Mouse (Mus musculus): ENCODE measurements around the gene Dpysl5.

Dpysl5 gene

GRCm38 (mm10) chr5:30762815-30763510 is 51.6 kb downstream of the Dpysl5 start:
- no peak for DNase-seq (ENCODE audit: extremely low spot score, low read depth, low spot score)

DNA sequence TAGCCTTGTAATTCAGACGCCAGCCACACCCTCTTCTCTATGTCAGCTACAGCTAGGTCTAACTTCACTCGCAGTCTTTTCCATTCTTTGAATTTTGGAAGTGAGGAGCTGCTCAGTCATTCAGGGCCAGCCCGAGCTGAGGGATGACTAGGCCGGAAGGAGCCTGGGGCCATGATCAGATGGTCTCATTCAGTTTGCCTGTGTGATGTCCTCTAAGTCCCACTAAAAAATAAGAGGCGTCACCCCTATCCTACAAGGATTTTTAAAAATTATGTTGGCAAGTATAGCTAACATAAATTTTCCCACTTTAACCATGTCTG is 52.1 kb downstream of the Dpysl5 start:
- no peak for DNase-seq (ENCODE audit: extremely low spot score, low read depth, low spot score)

GRCm38 (mm10) chr5:30765596-30766370 is 54.4 kb downstream of the Dpysl5 start:
- no peak for DNase-seq (ENCODE audit: extremely low spot score, low read depth, low spot score)

DNA sequence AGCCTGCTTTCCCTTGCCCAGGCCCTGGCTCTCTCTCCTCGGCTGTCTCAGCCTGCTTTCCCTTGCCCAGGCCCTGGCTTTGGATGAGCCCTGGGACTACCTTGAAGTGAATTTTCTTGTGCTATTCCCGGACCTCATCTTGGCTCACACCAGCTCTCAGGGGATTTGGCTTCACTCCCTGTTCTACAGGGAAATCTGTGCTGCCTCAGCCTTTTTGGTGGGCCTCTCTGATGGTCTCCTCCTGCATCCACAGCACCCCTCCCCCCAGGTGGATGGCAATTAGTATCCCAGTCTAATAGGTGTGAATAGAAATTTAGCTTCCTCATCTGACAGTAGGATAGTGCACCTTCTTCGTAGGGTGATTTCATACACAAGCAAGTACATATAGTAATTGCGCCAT is 56.7 kb downstream of the Dpysl5 start:
- DNase-seq (ENCODE audit: extremely low spot score, low read depth, low spot score), result no peak

DNA sequence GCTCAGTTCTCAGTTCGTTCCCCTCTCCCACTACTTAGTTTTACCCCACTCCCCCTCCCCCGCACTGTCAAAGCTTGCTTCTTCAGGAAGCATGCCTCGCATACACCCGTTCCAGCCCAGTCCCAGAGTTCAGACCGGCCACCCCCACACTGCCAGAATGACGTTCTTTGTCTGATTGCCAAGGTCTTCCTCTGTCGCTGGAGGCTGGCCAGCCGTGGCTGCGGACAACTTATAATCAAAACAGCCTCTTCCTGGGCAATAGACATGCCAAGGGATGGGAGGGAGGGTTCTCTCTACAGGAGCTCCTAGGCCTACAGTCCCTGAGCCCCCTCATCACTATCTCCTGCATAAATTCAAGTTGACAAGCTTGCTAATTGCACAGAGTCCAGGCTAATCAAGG is 57.2 kb downstream of the Dpysl5 start:
- no peak for DNase-seq (ENCODE audit: extremely low spot score, low read depth, low spot score)

DNA sequence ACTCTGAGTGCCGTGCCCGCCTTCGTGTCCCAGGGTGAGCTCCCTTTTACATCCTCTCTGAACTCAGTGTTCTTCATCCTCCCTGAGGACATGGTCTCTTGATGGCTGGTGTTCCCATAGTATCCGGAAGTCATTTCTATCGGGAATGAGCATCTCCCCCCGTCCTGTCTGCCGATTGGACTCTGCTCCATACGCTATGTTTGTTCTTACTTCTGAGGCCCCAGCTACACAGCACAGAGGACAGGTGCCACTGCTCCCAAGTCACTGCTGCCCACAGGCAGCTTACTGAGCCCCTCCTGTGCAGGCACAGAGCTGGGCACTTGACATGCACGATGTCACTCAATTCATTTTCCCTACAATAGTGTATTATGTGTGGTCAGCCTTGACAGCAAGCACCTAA is 57.7 kb downstream of the Dpysl5 start:
- no peak for DNase-seq (ENCODE audit: extremely low spot score, low read depth, low spot score)

DNA sequence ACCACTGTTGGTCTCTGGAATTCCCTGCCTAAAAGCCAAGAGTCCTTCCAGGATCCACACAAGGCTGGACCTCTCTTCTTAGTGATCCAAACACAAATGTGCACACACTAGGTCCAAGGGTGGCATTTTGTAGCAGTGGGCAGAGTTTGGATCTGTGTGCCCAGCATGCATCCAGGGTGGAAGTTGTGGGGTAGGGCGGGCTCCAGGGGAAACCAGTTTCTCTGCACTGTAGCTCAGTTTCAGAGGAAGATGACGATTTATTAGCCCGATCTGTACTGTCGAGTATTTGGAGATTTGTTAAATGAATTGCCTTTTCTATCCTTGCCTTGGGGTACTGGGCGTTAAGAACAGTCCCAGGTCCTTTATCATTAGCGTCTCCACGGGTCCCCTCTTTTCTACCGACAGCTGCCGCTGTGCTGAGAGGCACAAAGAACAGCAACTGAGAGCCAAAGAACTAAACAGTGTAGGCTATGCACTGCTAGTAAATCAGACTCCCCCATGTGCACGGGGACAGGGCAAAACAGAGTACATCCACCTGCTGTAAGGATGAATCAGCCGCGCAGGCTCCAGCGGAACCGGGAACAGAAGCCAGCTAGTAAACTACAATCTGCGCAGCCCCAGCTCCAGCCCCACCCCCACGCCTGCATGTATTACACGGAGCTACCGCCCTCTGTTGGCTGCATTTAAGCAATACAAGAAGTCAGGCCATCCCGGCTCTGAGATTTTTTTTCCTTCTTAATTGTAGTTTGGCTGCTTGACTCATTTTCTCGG is 63.4 kb downstream of the Dpysl5 start:
- peak; percentile 60 for DNase-seq (ENCODE audit: extremely low spot score, low read depth, low spot score)

DNA sequence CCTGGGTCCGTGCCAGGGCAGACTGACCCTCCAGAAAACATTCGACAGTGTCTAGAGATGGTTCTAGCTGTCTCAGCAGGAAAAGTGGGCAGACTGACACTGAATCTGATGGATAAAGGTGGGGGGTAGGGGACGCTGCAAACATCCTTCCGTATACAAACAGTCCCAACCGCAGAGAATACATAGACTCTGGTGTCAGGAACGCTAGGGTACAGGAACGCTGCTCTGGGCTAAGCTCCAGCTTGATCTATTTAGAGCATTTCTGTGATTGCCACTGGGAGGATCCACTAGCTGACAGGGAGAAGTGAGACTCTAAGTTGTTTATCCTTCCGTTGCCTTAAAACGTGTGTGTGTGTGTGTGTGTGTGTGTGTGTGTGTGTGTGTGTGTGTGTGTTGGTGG is 69.3 kb downstream of the Dpysl5 start:
- no peak for DNase-seq (ENCODE audit: extremely low spot score, low read depth, low spot score)

GRCm38 (mm10) chr5:30781147-30781546 is 69.8 kb downstream of the Dpysl5 start:
- DNase-seq (ENCODE audit: extremely low spot score, low read depth, low spot score), result no peak

DNA sequence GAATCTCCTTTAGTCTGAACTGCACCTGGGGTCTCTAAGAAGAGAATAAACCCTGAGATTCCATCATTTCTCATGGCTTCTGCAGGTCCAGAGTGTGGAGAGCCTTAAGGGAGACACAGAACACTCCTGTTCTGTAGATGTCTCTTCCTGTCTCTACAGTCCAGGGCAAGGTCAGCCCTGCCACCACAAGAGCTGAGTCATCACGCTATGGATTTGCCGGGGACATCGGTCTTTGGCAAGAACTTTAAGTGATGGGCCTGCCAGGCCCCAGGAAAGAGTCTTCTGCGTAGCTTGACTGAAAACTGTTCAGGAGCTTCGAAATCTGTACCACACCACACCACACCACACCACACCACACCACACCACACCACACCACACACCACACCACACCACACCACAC is 76.0 kb downstream of the Dpysl5 start:
- no peak for DNase-seq (ENCODE audit: extremely low spot score, low read depth, low spot score)

DNA sequence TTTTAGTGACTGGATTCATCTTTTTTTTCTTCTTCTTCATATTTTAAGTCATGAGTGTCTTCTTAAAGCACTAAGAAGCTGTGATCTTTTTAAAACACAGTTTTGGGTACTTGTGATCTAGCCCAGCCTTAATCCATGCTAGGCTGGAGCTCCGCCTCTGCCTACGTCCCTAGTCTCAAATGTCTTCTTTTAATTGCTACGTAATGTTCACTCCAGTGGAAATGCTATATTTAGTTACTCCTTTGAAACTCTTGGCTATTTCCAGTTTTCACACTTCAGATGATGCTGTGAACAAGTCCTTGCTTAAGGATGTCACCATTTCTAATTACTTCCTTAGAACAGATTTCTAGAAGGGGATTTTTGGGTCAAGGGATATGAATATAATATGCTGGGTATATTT is 78.7 kb downstream of the Dpysl5 start:
- no peak for DNase-seq (ENCODE audit: extremely low spot score, low read depth, low spot score)

GRCm38 (mm10) chr5:30796125-30796524 is 84.8 kb downstream of the Dpysl5 start:
- DNase-seq (ENCODE audit: extremely low spot score, low read depth, low spot score), result no peak

DNA sequence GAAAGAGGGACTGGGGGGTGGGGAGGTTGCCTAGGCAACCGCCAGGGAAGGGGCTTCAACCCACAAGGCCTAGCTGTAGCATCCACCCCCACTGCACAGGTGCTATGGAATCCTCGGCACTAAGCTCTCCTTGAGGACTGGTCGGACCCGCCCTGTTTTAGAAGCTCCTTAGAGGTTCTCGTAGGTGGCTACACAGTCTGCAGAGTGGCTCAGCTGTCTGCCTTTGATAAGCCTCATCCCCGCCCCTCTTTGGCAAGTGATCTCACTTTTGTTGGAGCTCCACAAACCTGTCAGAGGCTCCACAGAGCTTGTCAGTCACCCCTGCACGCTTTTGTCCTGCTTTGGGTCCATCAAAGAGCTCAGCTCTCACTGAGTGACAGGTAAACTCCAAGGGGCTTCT is 86.1 kb downstream of the Dpysl5 start:
- DNase-seq (ENCODE audit: extremely low spot score, low read depth, low spot score), result no peak

- no peak for DNase-seq (ENCODE audit: extremely low spot score, low read depth, low spot score)
Measured at GRCm38 (mm10) chr5:30797982-30798381, 86.6 kb downstream of the Dpysl5 start.

DNA sequence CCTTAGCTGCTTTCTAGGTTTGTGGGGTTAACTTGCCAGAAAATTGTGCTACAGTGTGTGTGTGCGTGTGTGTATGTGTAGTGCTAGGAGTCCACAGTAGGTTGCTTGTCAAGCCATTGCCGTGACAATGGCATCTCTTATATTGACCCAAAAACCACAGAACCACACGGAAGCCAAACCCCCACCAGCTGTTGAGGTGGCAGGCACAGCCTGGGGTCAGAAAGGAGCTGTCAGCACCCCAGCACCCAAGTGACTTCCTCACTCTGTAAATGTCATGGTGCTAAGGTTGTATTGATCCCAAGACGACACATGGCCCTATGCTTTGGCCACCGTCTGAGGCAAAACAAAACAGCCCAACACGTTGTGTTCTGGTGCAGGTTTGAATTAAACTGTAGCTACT is 87.6 kb downstream of the Dpysl5 start:
- no peak for DNase-seq (ENCODE audit: extremely low spot score, low read depth, low spot score)

GRCm38 (mm10) chr5:30802724-30803467 is 91.5 kb downstream of the Dpysl5 start:
- DNase-seq (ENCODE audit: extremely low spot score, low read depth, low spot score), result no peak

DNA sequence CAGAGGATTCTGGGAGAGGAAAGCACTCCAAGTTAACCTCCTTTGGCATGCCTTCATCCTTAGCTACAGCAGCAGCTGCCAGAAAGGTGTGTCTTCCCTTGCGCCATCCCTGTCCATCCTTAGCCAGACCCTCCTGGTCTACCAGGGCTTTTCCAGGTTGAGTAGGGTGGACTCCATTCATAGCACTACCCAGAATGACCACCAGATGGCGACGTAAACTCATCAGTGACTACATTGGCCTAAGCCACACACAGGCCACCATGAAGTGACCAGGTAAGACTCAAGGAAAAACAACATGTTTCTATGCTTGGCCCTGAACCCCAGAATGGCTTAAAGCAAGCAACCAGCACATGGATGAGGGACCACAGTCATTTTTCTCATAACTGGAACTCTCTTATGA is 94.7 kb downstream of the Dpysl5 start:
- peak; percentile 91 for DNase-seq (ENCODE audit: extremely low spot score, low read depth, low spot score)

DNA sequence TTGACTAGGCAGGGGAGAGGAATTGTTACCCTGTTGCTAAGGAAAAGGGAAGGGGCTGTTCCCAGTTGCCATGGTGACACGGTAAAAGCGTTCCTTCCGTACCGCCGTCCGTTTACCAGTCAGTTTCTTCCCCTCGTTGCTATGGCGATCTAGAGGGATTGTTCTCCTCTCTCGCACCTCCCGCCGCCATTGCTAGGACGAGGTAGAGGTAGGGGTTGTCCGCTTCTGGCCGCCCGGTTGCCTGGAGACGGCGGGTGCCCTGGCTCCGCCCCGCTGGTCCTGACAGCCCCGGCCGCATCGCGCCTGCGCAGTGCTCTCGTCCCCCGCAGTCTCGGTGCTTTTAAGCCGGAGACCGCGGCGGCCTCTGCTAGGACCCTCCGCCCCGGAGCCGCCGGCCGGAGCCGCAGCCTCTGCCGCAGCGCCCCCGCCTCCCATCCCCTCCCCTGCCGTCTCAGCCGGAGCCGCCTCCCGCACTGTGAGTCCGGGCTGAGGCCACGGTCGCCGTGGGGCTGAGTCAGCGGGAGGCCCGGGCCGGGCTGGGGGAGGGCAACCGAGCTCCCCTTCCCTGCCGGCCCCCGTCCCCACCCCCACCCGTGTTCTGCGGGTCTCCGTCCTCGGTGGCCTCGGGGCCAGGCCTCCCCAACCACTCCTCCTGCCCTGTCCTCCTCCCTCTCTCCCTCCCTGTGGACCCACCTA is 103.2 kb downstream of the Dpysl5 start, which contains the start of gene Mapre3:
Gene Mapre3, plus strand, starts transcription at position 218 of the 696 bp plus-strand sequence.
- peak; percentile 73 for DNase-seq (ENCODE audit: extremely low spot score, low read depth, low spot score)

DNA sequence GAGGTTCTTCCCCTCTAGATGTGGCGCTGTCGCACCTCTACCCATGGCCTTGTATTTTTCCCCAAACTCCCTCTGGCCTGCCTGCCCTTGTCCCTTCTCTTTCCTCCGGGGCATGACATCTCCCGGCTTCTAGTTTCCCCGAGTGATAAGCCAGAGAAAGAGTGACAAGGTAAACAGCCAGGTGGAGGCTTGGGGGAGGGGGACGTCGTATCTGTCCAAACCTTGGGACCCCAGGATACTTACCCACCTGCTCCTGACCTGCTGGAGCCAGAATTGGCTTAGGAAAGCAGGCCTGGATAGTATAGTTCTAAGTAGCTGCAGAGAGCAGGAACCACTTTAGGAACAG is 103.7 kb downstream of the Dpysl5 start:
- DNase-seq (ENCODE audit: extremely low spot score, low read depth, low spot score), result no peak

DNA sequence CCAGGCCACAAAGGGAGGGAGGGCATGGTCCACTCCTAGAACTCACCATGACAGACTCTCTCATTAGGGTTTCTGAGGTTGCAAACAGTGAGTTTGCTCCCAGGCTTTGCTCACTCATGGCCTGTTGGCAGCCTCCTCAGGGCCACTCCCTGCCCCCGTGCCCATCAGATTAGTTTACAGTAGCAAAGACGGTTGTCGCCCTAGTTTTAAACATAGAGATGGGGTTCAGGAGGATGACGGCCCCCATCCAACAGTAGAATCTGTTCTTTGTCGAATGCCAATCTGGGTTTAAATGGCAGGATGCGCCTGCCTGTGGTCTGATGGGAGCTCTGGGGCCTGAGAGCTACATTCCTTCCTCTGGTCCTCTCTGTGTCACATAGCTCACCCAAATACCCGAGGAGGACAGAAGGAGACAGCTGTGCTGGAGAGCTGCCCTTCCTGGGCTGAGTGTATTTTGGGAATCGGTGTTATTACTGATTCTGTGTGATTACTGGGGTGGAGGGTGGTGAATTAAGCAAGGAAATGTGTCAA is 105.0 kb downstream of the Dpysl5 start:
- no peak for DNase-seq (ENCODE audit: extremely low spot score, low read depth, low spot score)

All from hindlimb bud, embryonic 11.5 days (tissue).